ENCODE assay signal across 9 mouse cellular contexts in the genomic region with DNA sequence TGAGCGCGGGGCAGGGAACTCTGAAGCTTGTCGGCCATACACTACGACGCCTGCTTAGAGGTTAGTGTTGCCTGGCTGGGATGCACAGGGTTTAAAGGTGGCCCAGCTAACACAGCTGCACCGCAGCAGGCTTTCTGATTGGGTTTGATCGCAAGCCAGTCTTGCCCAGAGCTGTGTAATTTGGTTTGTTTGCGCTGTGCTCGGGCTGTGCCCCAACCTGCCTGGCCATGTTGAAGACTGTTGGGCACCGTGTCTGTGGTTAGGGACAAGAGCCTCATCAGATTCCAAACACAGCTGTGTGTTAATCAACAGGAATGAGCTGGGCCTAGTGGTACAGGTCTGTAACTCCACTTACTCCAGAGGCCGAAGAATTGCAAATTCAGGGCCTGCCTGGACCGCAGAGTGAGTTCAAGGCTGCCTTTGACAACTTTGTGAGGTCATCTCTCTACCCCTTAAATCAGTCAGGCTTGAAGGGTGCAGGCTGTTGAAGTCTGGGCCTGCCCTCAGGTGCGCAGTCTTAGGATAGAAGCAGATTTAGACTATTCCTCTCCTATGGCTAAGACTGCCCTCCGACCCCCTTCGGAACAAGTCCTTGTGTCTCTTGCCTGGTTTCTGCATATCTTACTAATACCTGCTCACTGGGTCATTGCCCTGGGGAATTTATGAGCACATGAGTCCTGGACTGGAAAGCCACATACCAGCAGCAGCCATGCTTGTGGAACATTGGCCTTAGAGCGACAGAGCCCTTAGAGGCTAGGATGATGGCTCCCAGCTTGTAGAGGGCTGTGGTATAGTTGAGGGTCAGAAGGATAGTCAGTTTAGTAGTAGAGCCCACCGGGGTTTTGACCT. TPM values are rescaled to one million over a fixed set of nuclear protein-coding genes. Genes with fewer than 3 reads are reported as not detected.
DNase-seq lines count a peak whose midpoint lies in the region; ATAC-seq lines count a peak whose summit lies in the region.
"Had no signal": no experiment of that assay in that cellular context is flagged by ENCODE, and none has a peak within 500 bp of the region (broad histone marks: within the 10 kb centered on the region; RNA-seq: fewer than 3 reads in every experiment).

No protein-coding gene starts in this region.

- DNase-seq in kidney, adult 11 months, result peak; percentile 69
- DNase-seq in kidney, postnatal 14 days, result no peak
- peak; percentile 52 to 61 for DNase-seq in kidney, adult 8-10 months
- peak; percentile 65 for DNase-seq in lung, postnatal 36 days
- no peak for DNase-seq in embryo, embryonic 10.5 days (ENCODE audit: low spot score)
- DNase-seq in B cell, adult 2 months, result no peak
- DNase-seq in gastrocnemius, postnatal 25 days, result no peak
- DNase-seq: cerebellum, adult 2 months had no signal

- no peak overlapping the region for H3K9ac ChIP-seq in embryonic facial prominence, embryonic 12.5 days

- no peak overlapping the region for H3K4me2 ChIP-seq in embryonic facial prominence, embryonic 12.5 days (replicated peaks)

- peaks cover 50% of the 10 kb centered on the region for H3K4me1 ChIP-seq in embryonic facial prominence, embryonic 12.5 days

- H3K9me3 ChIP-seq in embryonic facial prominence, embryonic 12.5 days, result no peaks in the 10 kb centered on the region

- 0 out of 2 replicates have a peak overlapping the region, but pooled peaks have one; percentile 57 for H3K27ac ChIP-seq in embryonic facial prominence, embryonic 12.5 days

- H3K4me3 ChIP-seq in embryonic facial prominence, embryonic 12.5 days, result no peak overlapping the region

- WGBS in embryonic facial prominence, embryonic 12.5 days, result 76% methylated on average over 17 of the region's 17 CpGs

- peaks cover 10% of the 10 kb centered on the region; the same call in 1 of the 2 replicates for H3K36me3 ChIP-seq in embryonic facial prominence, embryonic 12.5 days

- no peak for ATAC-seq in embryonic facial prominence, embryonic 12.5 days (ENCODE audit: insufficient number of reproducible peaks, insufficient read depth, low FRiP score, low TSS enrichment)

- H3K27me3 ChIP-seq in embryonic facial prominence, embryonic 12.5 days, result no peaks in the 10 kb centered on the region

RNA-seq across cellular contexts. Expression of a gene that starts 12.5 kb away (rescaled TPM):
- 29.6 and 30.0 TPM in 2 replicates for polyA plus RNA-seq in embryonic facial prominence, embryonic 12.5 days (2016; fragmentation: Nextera tagmentation; extraction: Ambion mirVana)
- 10 to 100 TPM; 68.5 to 72.2 TPM for total RNA-seq in gastrocnemius, postnatal 25 days (2021)

RNA-seq across cellular contexts. Expression of a gene that starts 35.7 kb away (rescaled TPM):
- 17.5 TPM in 2 replicates for polyA plus RNA-seq in embryonic facial prominence, embryonic 12.5 days (2016; fragmentation: Nextera tagmentation; extraction: Ambion mirVana)
- 10 to 100 TPM; 13.7 to 13.9 TPM for total RNA-seq in gastrocnemius, postnatal 25 days (2021)

RNA-seq across cellular contexts. Expression of a gene that starts 36.8 kb away (rescaled TPM):
- 36.3 and 36.7 TPM in 2 replicates for polyA plus RNA-seq in embryonic facial prominence, embryonic 12.5 days (2016; fragmentation: Nextera tagmentation; extraction: Ambion mirVana)
- 1 to 10 TPM; 3.2 to 7.5 TPM for total RNA-seq in gastrocnemius, postnatal 25 days (2021)

RNA-seq across cellular contexts. Expression of a gene that starts 46.1 kb away (rescaled TPM):
- 7.6 and 8.8 TPM in 2 replicates for polyA plus RNA-seq in embryonic facial prominence, embryonic 12.5 days (2016; fragmentation: Nextera tagmentation; extraction: Ambion mirVana)
- 1 to 10 TPM; 7.8 to 9.0 TPM for total RNA-seq in gastrocnemius, postnatal 25 days (2021)

Comparison
In these comparisons a context has a peak if more than half of its experiments do, and no peak if none do; other contexts are left out.
1. DNase-seq: peak in kidney, adult 11 months (single experiment), kidney, adult 8-10 months (2 of 2) and lung, postnatal 36 days (single experiment); none in kidney, postnatal 14 days (single experiment), embryo, embryonic 10.5 days (single experiment), B cell, adult 2 months (0 of 2) and gastrocnemius, postnatal 25 days (single experiment).